Mouse (Mus musculus): ENCODE measurements around the gene A2m. TPM values are rescaled to one million over a fixed set of nuclear protein-coding genes. Genes with fewer than 3 reads are reported as not detected.

Gene A2m
- polyA plus RNA-seq (2015; fragmentation: Nextera tagmentation; extraction: Ambion mirVana), result 22.9 and 24.7 TPM in 2 replicates

GRCm38 (mm10) chr6:121635076-121635475 lies at the start of gene A2m:
A2m (plus strand) TSS chr6:121635376.

Other genes starting within 250 kb of the A2m start
- 18.2 and 21.0 TPM in 2 replicates for gene Iqsec3, start 161.7 kb upstream of the A2m start, polyA plus RNA-seq (2015; fragmentation: Nextera tagmentation; extraction: Ambion mirVana)
- 0.53 and 0.54 TPM in 2 replicates for gene Gm7298, start 97.6 kb downstream of the A2m start, polyA plus RNA-seq (2015; fragmentation: Nextera tagmentation; extraction: Ambion mirVana)
- gene Mug1, start 203.2 kb downstream of the A2m start, polyA plus RNA-seq (2015; fragmentation: Nextera tagmentation; extraction: Ambion mirVana), result not detected in 2 replicates

Measured in neural tube, postnatal 0 days (tissue).